Comparison of ENCODE assay signal across 21 mouse cellular contexts in genomic region chr15:11054440-11055080, GRCm38 (mm10). TPM values are rescaled to one million over a fixed set of nuclear protein-coding genes. Genes with fewer than 3 reads are reported as not detected.
DNase-seq lines count a peak whose midpoint lies in the region; ATAC-seq and TF ChIP-seq lines count a peak whose summit lies in the region.
"Had no signal": no experiment of that assay in that cellular context is flagged by ENCODE, and none has a peak within 500 bp of the region (broad histone marks: within the 10 kb centered on the region; RNA-seq: fewer than 3 reads in every experiment).

No protein-coding gene starts in this region.

- H3K27ac ChIP-seq in hindbrain, embryonic 11.5 days (ENCODE audit: low read depth, low read length), result no peak overlapping the region
- H3K27ac ChIP-seq in hindbrain, embryonic 13.5 days, result no peak overlapping the region
- no peak overlapping the region for H3K27ac ChIP-seq in lung, embryonic 16.5 days (ENCODE audit: low read length)
- H3K27ac ChIP-seq in midbrain, embryonic 12.5 days (replicated peaks), result no peak overlapping the region
- no peak overlapping the region for H3K27ac ChIP-seq in midbrain, embryonic 10.5 days (replicated peaks)
- H3K27ac ChIP-seq: forebrain, embryonic 10.5 days; forebrain, embryonic 13.5 days; hindbrain, embryonic 14.5 days; hindbrain, postnatal 0 days had no signal

- no peak overlapping the region for H3K9ac ChIP-seq in hindbrain, embryonic 11.5 days (ENCODE audit: low read depth, low read length)
- H3K9ac ChIP-seq in hindbrain, embryonic 13.5 days, result no peak overlapping the region
- no peak overlapping the region for H3K9ac ChIP-seq in lung, embryonic 16.5 days (ENCODE audit: low read length)
- no peak overlapping the region for H3K9ac ChIP-seq in midbrain, embryonic 12.5 days (replicated peaks)
- H3K9ac ChIP-seq: forebrain, embryonic 13.5 days; hindbrain, embryonic 14.5 days had no signal

- no peak for TF ChIP-seq CTCF in lung, adult 2 months (IDR thresholded peaks at IDR 0.05; ENCODE audit: insufficient read depth, low read length)

- no peaks in the 10 kb centered on the region for H3K4me1 ChIP-seq in hindbrain, embryonic 11.5 days (replicated peaks; ENCODE audit: control insufficient read depth, insufficient read depth, low read length)
- H3K4me1 ChIP-seq in hindbrain, embryonic 13.5 days (replicated peaks), result peaks cover 7% of the 10 kb centered on the region; the same call in 1 of the 2 replicates
- H3K4me1 ChIP-seq in lung, embryonic 16.5 days (replicated peaks; ENCODE audit: control insufficient read depth, insufficient read depth, low read length), result no peaks in the 10 kb centered on the region; the same call in 1 of the 2 replicates
- no peaks in the 10 kb centered on the region for H3K4me1 ChIP-seq in lung, adult 2 months (ENCODE audit: control insufficient read depth, insufficient read depth, low read length)
- H3K4me1 ChIP-seq in midbrain, embryonic 12.5 days, result peaks cover 8% of the 10 kb centered on the region; the same call in 1 of the 2 replicates
- peaks cover 18% of the 10 kb centered on the region for H3K4me1 ChIP-seq in midbrain, embryonic 10.5 days
- H3K4me1 ChIP-seq: forebrain, embryonic 10.5 days; forebrain, embryonic 13.5 days had no signal

- TF ChIP-seq POLR2A in lung, adult 2 months (IDR thresholded peaks at IDR 0.05; ENCODE audit: borderline replicate concordance, extremely low read depth, low read depth, low read length), result no peak

- ATAC-seq in hindbrain, embryonic 11.5 days (ENCODE audit: low FRiP score), result 0 out of 2 replicates have a peak, but pooled peaks have one; percentile 14
- ATAC-seq in hindbrain, embryonic 13.5 days (ENCODE audit: low FRiP score), result no peak
- peak; percentile 68 for ATAC-seq in lung, embryonic 16.5 days (ENCODE audit: low read depth)
- 0 out of 2 replicates have a peak, but pooled peaks have one; percentile 10 for ATAC-seq in midbrain, embryonic 12.5 days (ENCODE audit: low FRiP score, low read depth)
- ATAC-seq: forebrain, embryonic 16.5 days; Patski had no signal

- H3K36me3 ChIP-seq in hindbrain, embryonic 11.5 days (ENCODE audit: control insufficient read depth, insufficient read depth, low read length), result no peaks in the 10 kb centered on the region
- H3K36me3 ChIP-seq in hindbrain, embryonic 13.5 days, result no peaks in the 10 kb centered on the region
- no peaks in the 10 kb centered on the region for H3K36me3 ChIP-seq in lung, embryonic 16.5 days (ENCODE audit: control insufficient read depth, insufficient read depth, low read length)
- no peaks in the 10 kb centered on the region for H3K36me3 ChIP-seq in midbrain, embryonic 12.5 days
- H3K36me3 ChIP-seq in midbrain, embryonic 10.5 days, result no peaks in the 10 kb centered on the region
- H3K36me3 ChIP-seq: forebrain, embryonic 10.5 days; G1E had no signal

- WGBS in hindbrain, embryonic 11.5 days, result 79% methylated on average over 7 of the region's 7 CpGs
- WGBS in hindbrain, embryonic 13.5 days, result 73% methylated on average over 7 of the region's 7 CpGs
- WGBS in lung, embryonic 16.5 days, result 40% methylated on average over 7 of the region's 7 CpGs
- WGBS in lung, adult 2 months, result 42% methylated on average over 7 of the region's 7 CpGs
- whole genome bisulfite sequencing in midbrain, embryonic 12.5 days, result 60% methylated on average over 7 of the region's 7 CpGs
- WGBS in midbrain, embryonic 10.5 days, result 81% methylated on average over 7 of the region's 7 CpGs

- no peaks in the 10 kb centered on the region for H3K27me3 ChIP-seq in hindbrain, embryonic 11.5 days (ENCODE audit: control insufficient read depth, insufficient read depth, low read length)
- no peaks in the 10 kb centered on the region for H3K27me3 ChIP-seq in hindbrain, embryonic 13.5 days
- no peaks in the 10 kb centered on the region for H3K27me3 ChIP-seq in lung, embryonic 16.5 days (ENCODE audit: control insufficient read depth, insufficient read depth, low read depth, low read length)
- peaks cover 8% of the 10 kb centered on the region; the same call in 1 of the 2 replicates for H3K27me3 ChIP-seq in midbrain, embryonic 12.5 days
- H3K27me3 ChIP-seq in midbrain, embryonic 10.5 days (ENCODE audit: low read depth, poor library complexity, severe bottlenecking), result peaks cover 36% of the 10 kb centered on the region
- H3K27me3 ChIP-seq: forebrain, embryonic 13.5 days had no signal

- H3K9me3 ChIP-seq in hindbrain, embryonic 11.5 days (ENCODE audit: control insufficient read depth, low read length), result no peaks in the 10 kb centered on the region
- H3K9me3 ChIP-seq in hindbrain, embryonic 13.5 days, result no peaks in the 10 kb centered on the region
- no peaks in the 10 kb centered on the region for H3K9me3 ChIP-seq in lung, embryonic 16.5 days (ENCODE audit: control insufficient read depth, low read length)
- H3K9me3 ChIP-seq in midbrain, embryonic 12.5 days, result no peaks in the 10 kb centered on the region
- no peaks in the 10 kb centered on the region for H3K9me3 ChIP-seq in midbrain, embryonic 10.5 days (replicated peaks)
- H3K9me3 ChIP-seq: forebrain, embryonic 10.5 days; forebrain, embryonic 13.5 days; G1E had no signal

- H3K4me2 ChIP-seq in hindbrain, embryonic 11.5 days (replicated peaks; ENCODE audit: low read depth, low read length), result no peak overlapping the region
- no peak overlapping the region for H3K4me2 ChIP-seq in hindbrain, embryonic 13.5 days
- H3K4me2 ChIP-seq in lung, embryonic 16.5 days (ENCODE audit: low read depth, low read length), result no peak overlapping the region
- 0 out of 2 replicates have a peak overlapping the region, but pooled peaks have one; percentile 19 for H3K4me2 ChIP-seq in midbrain, embryonic 12.5 days (replicated peaks)
- H3K4me2 ChIP-seq: forebrain, embryonic 13.5 days; heart, embryonic 11.5 days; hindbrain, embryonic 14.5 days had no signal

- DNase-seq in hindbrain, embryonic 11.5 days (ENCODE audit: low spot score), result no peak
- no peak for DNase-seq in lung, adult 2 months
- no peak for DNase-seq in midbrain, embryonic 10.5 days (ENCODE audit: low spot score)
- DNase-seq: adrenal gland, postnatal 10 days; adrenal gland, postnatal 36 days; cerebellum, adult 18-20 months; cerebellum, adult 9-10 months; cerebellum, postnatal 14 days; gastrocnemius, postnatal 14 days had no signal

- H3K4me3 ChIP-seq in hindbrain, embryonic 11.5 days (ENCODE audit: low read depth, low read length), result no peak overlapping the region
- no peak overlapping the region for H3K4me3 ChIP-seq in hindbrain, embryonic 13.5 days
- no peak overlapping the region for H3K4me3 ChIP-seq in lung, embryonic 16.5 days (ENCODE audit: low read length)
- H3K4me3 ChIP-seq in lung, adult 2 months (replicated peaks; ENCODE audit: extremely low read depth, low read depth, low read length), result no peak overlapping the region
- H3K4me3 ChIP-seq in midbrain, embryonic 12.5 days, result no peak overlapping the region
- H3K4me3 ChIP-seq in midbrain, embryonic 10.5 days, result no peak overlapping the region
- H3K4me3 ChIP-seq: forebrain, embryonic 10.5 days; forebrain, embryonic 13.5 days had no signal

RNA-seq across cellular contexts. Expression of gene Adamts12, which starts 10.0 kb away (rescaled TPM):
- 2.7 and 2.9 TPM in 2 replicates for polyA plus RNA-seq in hindbrain, embryonic 11.5 days (2014; fragmentation: Nextera tagmentation; extraction: Ambion mirVana)
- polyA plus RNA-seq in hindbrain, embryonic 13.5 days (2015; fragmentation: Nextera tagmentation; extraction: Ambion mirVana), result 2.1 and 2.4 TPM in 2 replicates
- 4.6 and 5.4 TPM in 2 replicates for polyA plus RNA-seq in lung, embryonic 16.5 days (2015; fragmentation: Nextera tagmentation; extraction: Ambion mirVana)
- 0.74 and 1.2 TPM in 2 replicates for polyA plus RNA-seq in lung, adult 2 months (2012; rRNA removed)
- polyA plus RNA-seq in midbrain, embryonic 12.5 days (2016; fragmentation: Nextera tagmentation; extraction: Ambion mirVana), result 3.0 and 5.1 TPM in 2 replicates
- polyA plus RNA-seq in midbrain, embryonic 10.5 days (2016; fragmentation: Nextera tagmentation; extraction: Ambion mirVana), result 1.7 and 2.0 TPM in 2 replicates
- polyA plus RNA-seq: G1E had no signal

RNA-seq across cellular contexts. Expression of gene Rxfp3, which starts 16.8 kb away (rescaled TPM):
- 0.71 and 1.6 TPM in 2 replicates for polyA plus RNA-seq in hindbrain, embryonic 11.5 days (2014; fragmentation: Nextera tagmentation; extraction: Ambion mirVana)
- polyA plus RNA-seq in hindbrain, embryonic 13.5 days (2015; fragmentation: Nextera tagmentation; extraction: Ambion mirVana), result 3.9 and 4.2 TPM in 2 replicates
- polyA plus RNA-seq in lung, embryonic 16.5 days (2015; fragmentation: Nextera tagmentation; extraction: Ambion mirVana), result 0.04 and 0.13 TPM in 2 replicates
- polyA plus RNA-seq in lung, adult 2 months (2012; rRNA removed), result not detected in 2 replicates
- 1.6 and 2.5 TPM in 2 replicates for polyA plus RNA-seq in midbrain, embryonic 12.5 days (2016; fragmentation: Nextera tagmentation; extraction: Ambion mirVana)
- 0.33 and 0.82 TPM in 2 replicates for polyA plus RNA-seq in midbrain, embryonic 10.5 days (2016; fragmentation: Nextera tagmentation; extraction: Ambion mirVana)
- polyA plus RNA-seq: G1E; heart, embryonic 11.5 days; Patski had no signal

RNA-seq across cellular contexts. Expression of gene Slc45a2, which starts 54.0 kb away (rescaled TPM):
- 0.31 and 0.36 TPM in 2 replicates for polyA plus RNA-seq in hindbrain, embryonic 11.5 days (2014; fragmentation: Nextera tagmentation; extraction: Ambion mirVana)
- 0.09 and 0.17 TPM in 2 replicates for polyA plus RNA-seq in hindbrain, embryonic 13.5 days (2015; fragmentation: Nextera tagmentation; extraction: Ambion mirVana)
- polyA plus RNA-seq in lung, embryonic 16.5 days (2015; fragmentation: Nextera tagmentation; extraction: Ambion mirVana), result not detected in 2 replicates
- not detected in 2 replicates for polyA plus RNA-seq in lung, adult 2 months (2012; rRNA removed)
- polyA plus RNA-seq in midbrain, embryonic 12.5 days (2016; fragmentation: Nextera tagmentation; extraction: Ambion mirVana), result 0.08 and 0.20 TPM in 2 replicates
- polyA plus RNA-seq in midbrain, embryonic 10.5 days (2016; fragmentation: Nextera tagmentation; extraction: Ambion mirVana), result 0.12 and 0.16 TPM in 2 replicates
- polyA plus RNA-seq: forebrain, embryonic 13.5 days; G1E; heart, embryonic 14.5 days; Patski had no signal
